Comparison of ENCODE assay signal across 8 mouse cellular contexts in the genomic region with DNA sequence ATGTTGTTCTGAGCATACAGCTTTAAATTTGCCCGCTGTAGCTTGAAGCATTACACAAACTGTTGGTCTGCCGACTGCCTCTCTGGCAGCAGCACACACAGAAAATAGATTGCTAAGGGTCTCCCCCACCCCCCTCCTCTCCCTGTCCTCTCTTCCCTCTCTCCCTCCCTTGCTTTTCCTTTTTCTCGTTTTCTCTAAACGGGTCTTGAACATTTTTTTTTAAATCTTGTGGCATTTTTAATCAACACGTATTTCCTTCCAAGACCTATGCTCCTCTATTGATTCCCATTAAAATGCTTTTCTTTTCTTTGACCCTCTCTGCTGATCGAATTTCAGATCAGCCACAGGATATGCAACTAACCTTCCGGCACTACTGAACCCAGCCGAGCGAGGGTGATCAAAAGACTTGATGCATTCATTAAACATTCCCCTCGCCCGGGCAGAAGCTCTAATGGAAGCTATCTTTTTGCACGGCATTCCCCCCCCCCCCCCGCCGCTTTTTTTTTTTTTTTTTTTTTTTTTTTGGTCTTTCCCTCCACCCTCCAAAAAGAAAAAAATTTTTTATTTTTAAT.
DNase-seq lines count a peak whose midpoint lies in the region; ATAC-seq and TF ChIP-seq lines count a peak whose summit lies in the region.

No protein-coding gene starts in this region.

- DNase-seq in CH12.LX (ENCODE audit: extremely low read depth) (peak; percentile 18), WW6 (ENCODE audit: low read depth, low spot score) (peak; percentile 39)
- peak; percentile 89 for DNase-seq in embryo, embryonic 10 days (ENCODE audit: low spot score)
- peak; percentile 88 for DNase-seq in kidney, postnatal 0 days (ENCODE audit: low spot score)

- dilution Hi-C loops in CH12.LX (cut with MboI; ENCODE audit: extremely low pct_ligation_motif_present, extremely low pct_unique_long_range_greater_than_20kb, low sequenced_read_pairs) = no loop called here

- peak overlapping the region; percentile 89 for H3K4me2 ChIP-seq in CH12.LX (ENCODE audit: insufficient read depth, low read depth, poor library complexity, severe bottlenecking)
- peak overlapping the region; percentile 81 for H3K4me2 ChIP-seq in heart, embryonic 14.5 days (ENCODE audit: low read length)
- H3K4me2 ChIP-seq in kidney, postnatal 0 days (ENCODE audit: low read length) = peak overlapping the region; percentile 57
- H3K4me2 ChIP-seq in liver, embryonic 15.5 days = peak overlapping the region; percentile 95
- H3K4me2 ChIP-seq in neural tube, embryonic 15.5 days = peak overlapping the region; percentile 77

- no peaks in the 10 kb centered on the region for H3K36me3 ChIP-seq in CH12.LX (replicated peaks in 1 of 2; ENCODE audit: control insufficient read depth in 1 of 2, insufficient read depth in 1 of 2, low read length in 1 of 2)
- no peaks in the 10 kb centered on the region for H3K36me3 ChIP-seq in heart, embryonic 14.5 days (ENCODE audit: control insufficient read depth, insufficient read depth, low read length)
- no peaks in the 10 kb centered on the region for H3K36me3 ChIP-seq in kidney, postnatal 0 days (ENCODE audit: insufficient read depth, low read length)
- no peaks in the 10 kb centered on the region for H3K36me3 ChIP-seq in liver, embryonic 15.5 days (replicated peaks)
- no peaks in the 10 kb centered on the region for H3K36me3 ChIP-seq in neural tube, embryonic 15.5 days

- ATAC-seq in heart, embryonic 14.5 days (ENCODE audit: insufficient number of reproducible peaks, insufficient read depth, low FRiP score, low read depth) = no peak
- ATAC-seq in kidney, postnatal 0 days (replicated peaks; ENCODE audit: low FRiP score, low read depth) = peak; percentile 29; the same call in 1 of the 2 replicates
- no peak for ATAC-seq in liver, embryonic 15.5 days (ENCODE audit: insufficient read depth)
- peak; percentile 60 for ATAC-seq in neural tube, embryonic 15.5 days (ENCODE audit: low FRiP score)
- no peak for ATAC-seq in activated CD4-positive, CD25-positive, alpha-beta regulatory T cell, adult 4 months

- TF ChIP-seq CTCF in CH12.LX (conservative IDR thresholded peaks at IDR 0.05 in 1 of 2, IDR thresholded peaks at IDR 0.05 in 1 of 2; ENCODE audit: low read depth in 2 of 2, low read length in 2 of 2) = no peak
- no peak for TF ChIP-seq CTCF in kidney, postnatal 0 days (IDR thresholded peaks at IDR 0.05; ENCODE audit: low read depth)

- peaks cover 19% of the 10 kb centered on the region for H3K27me3 ChIP-seq in CH12.LX (replicated peaks)
- no peaks in the 10 kb centered on the region for H3K27me3 ChIP-seq in heart, embryonic 14.5 days (ENCODE audit: control insufficient read depth, insufficient read depth, low read length)
- H3K27me3 ChIP-seq in kidney, postnatal 0 days (ENCODE audit: insufficient read depth, low read length) = no peaks in the 10 kb centered on the region
- peaks cover 23% of the 10 kb centered on the region for H3K27me3 ChIP-seq in liver, embryonic 15.5 days
- H3K27me3 ChIP-seq in neural tube, embryonic 15.5 days (replicated peaks) = no peaks in the 10 kb centered on the region

- no peak for TF ChIP-seq POLR2A in CH12.LX (IDR thresholded peaks at IDR 0.05; ENCODE audit: low read depth, low read length)

- TF ChIP-seq RAD21 in CH12.LX (IDR thresholded peaks at IDR 0.05; ENCODE audit: low read depth, low read length) = no peak

- WGBS in heart, embryonic 14.5 days = 0% methylated on average over 14 of the region's 14 CpGs
- under 1% methylated on average over 12 of the region's 14 CpGs for WGBS in kidney, postnatal 0 days
- 1% methylated on average over 14 of the region's 14 CpGs for WGBS in liver, embryonic 15.5 days (ENCODE audit: insufficient replicate concordance)
- 0% methylated on average over 12 of the region's 14 CpGs for WGBS in neural tube, embryonic 15.5 days

- no peak overlapping the region for H3K27ac ChIP-seq in CH12.LX (ENCODE audit: insufficient read depth, low read depth)
- peak overlapping the region; percentile 90 to 99 for H3K27ac ChIP-seq in heart, embryonic 14.5 days (replicated peaks in 1 of 2; ENCODE audit: control insufficient read depth in 1 of 2, insufficient read depth in 1 of 2, low read depth in 2 of 2, low read length in 2 of 2)
- peak overlapping the region; percentile 97 for H3K27ac ChIP-seq in kidney, postnatal 0 days
- peak overlapping the region; percentile 84; the same call in 1 of the 2 replicates for H3K27ac ChIP-seq in liver, embryonic 15.5 days (replicated peaks)
- H3K27ac ChIP-seq in neural tube, embryonic 15.5 days (replicated peaks) = peak overlapping the region; percentile 98

- H3K79me2 ChIP-seq in CH12.LX (replicated peaks; ENCODE audit: control insufficient read depth, extremely low read depth, insufficient read depth, poor library complexity, severe bottlenecking) = no peaks in the 10 kb centered on the region

- peak overlapping the region; percentile 74 for H3K9ac ChIP-seq in CH12.LX (ENCODE audit: insufficient read depth, low read depth)
- H3K9ac ChIP-seq in heart, embryonic 14.5 days (ENCODE audit: low read length) = peak overlapping the region; percentile 87
- H3K9ac ChIP-seq in kidney, postnatal 0 days (ENCODE audit: low read depth, low read length) = no peak overlapping the region; the same call in 1 of the 2 replicates
- peak overlapping the region; percentile 71 for H3K9ac ChIP-seq in liver, embryonic 15.5 days
- H3K9ac ChIP-seq in neural tube, embryonic 15.5 days (replicated peaks) = peak overlapping the region; percentile 70

- H3K9me3 ChIP-seq in CH12.LX (replicated peaks; ENCODE audit: low read length) = no peaks in the 10 kb centered on the region
- H3K9me3 ChIP-seq in heart, embryonic 14.5 days (ENCODE audit: control insufficient read depth, low read length) = no peaks in the 10 kb centered on the region
- H3K9me3 ChIP-seq in kidney, postnatal 0 days (replicated peaks; ENCODE audit: low read length) = no peaks in the 10 kb centered on the region
- no peaks in the 10 kb centered on the region for H3K9me3 ChIP-seq in liver, embryonic 15.5 days (replicated peaks)
- H3K9me3 ChIP-seq in neural tube, embryonic 15.5 days (replicated peaks) = no peaks in the 10 kb centered on the region

- H3K4me1 ChIP-seq in CH12.LX (ENCODE audit: control insufficient read depth in 1 of 2, insufficient read depth in 2 of 2) = peaks cover 0 to 5% of the 10 kb centered on the region in 2 experiments; a peak in 1 of 4 replicates
- no peaks in the 10 kb centered on the region for H3K4me1 ChIP-seq in heart, embryonic 14.5 days (ENCODE audit: control insufficient read depth in 2 of 2, insufficient read depth in 2 of 2, low read length in 2 of 2)
- no peaks in the 10 kb centered on the region for H3K4me1 ChIP-seq in kidney, postnatal 0 days (replicated peaks; ENCODE audit: insufficient read depth, low read length)
- peaks cover 14% of the 10 kb centered on the region for H3K4me1 ChIP-seq in liver, embryonic 15.5 days (replicated peaks)
- H3K4me1 ChIP-seq in neural tube, embryonic 15.5 days = peaks cover 13% of the 10 kb centered on the region

- TF ChIP-seq EP300 in CH12.LX (IDR thresholded peaks at IDR 0.05; ENCODE audit: low read length) = no peak

- in situ Hi-C loops in CH12.LX (cut with MboI; ENCODE audit: low pct_ligation_motif_present, low pct_unique_long_range_greater_than_20kb, low sequenced_read_pairs) = no loop called here

- H3K4me3 ChIP-seq in CH12.LX (replicated peaks in 1 of 3; ENCODE audit: low read depth in 2 of 3, low read length in 2 of 3, poor library complexity in 1 of 3) = peak overlapping the region; percentile 23 to 34 (median 32)
- peak overlapping the region; percentile 44 to 62 for H3K4me3 ChIP-seq in heart, embryonic 14.5 days (ENCODE audit: control insufficient read depth in 1 of 2, insufficient read depth in 1 of 2, low read depth in 1 of 2, low read length in 2 of 2)
- H3K4me3 ChIP-seq in kidney, postnatal 0 days (replicated peaks; ENCODE audit: low read depth, low read length) = peak overlapping the region; percentile 47
- H3K4me3 ChIP-seq in liver, embryonic 15.5 days (replicated peaks) = peak overlapping the region; percentile 70
- H3K4me3 ChIP-seq in neural tube, embryonic 15.5 days (replicated peaks) = peak overlapping the region; percentile 56

TF ChIP-seq in CH12.LX, 34 proteins besides CTCF, POLR2A, EP300 and RAD21:
- TF ChIP-seq MYC (IDR thresholded peaks at IDR 0.05; ENCODE audit: low read depth, low read length) = no peak
- peak; percentile 67 for TF ChIP-seq ZNF384 (IDR thresholded peaks at IDR 0.05; ENCODE audit: low read depth, low read length)
- no peak for TF ChIP-seq MAZ (IDR thresholded peaks at IDR 0.05; ENCODE audit: low read depth, low read length)

Comparison
In these comparisons a context has a peak if more than half of its experiments do, and no peak if none do; other contexts are left out.
1. DNase-seq: peak in every context shown above with its lines; median percentile 89 in embryo, embryonic 10 days; 88 in kidney, postnatal 0 days; 39 in WW6; 18 in CH12.LX.
2. ATAC-seq: peak in kidney, postnatal 0 days (single experiment) and neural tube, embryonic 15.5 days (single experiment); none in heart, embryonic 14.5 days (single experiment), liver, embryonic 15.5 days (single experiment) and activated CD4-positive, CD25-positive, alpha-beta regulatory T cell, adult 4 months (single experiment).
3. Peak in every context shown above with its lines, with median percentiles within 50 percentile points of each other: H3K4me2 ChIP-seq and H3K4me3 ChIP-seq.